Mouse (Mus musculus) heart, postnatal 4 days (tissue): Measurements from ENCODE around the gene Vangl1. TPM values are rescaled to one million over a fixed set of nuclear protein-coding genes. Genes with fewer than 3 reads are reported as not detected.
"Not testable (repeated sequence)": the region's sequence is repeated elsewhere in the genome, so short reads cannot be mapped to it uniquely, and the experiment has no call there.

Experiments used
- DNase-seq: peaks from one replicate; pipeline ENCODE4 v3.0.0; 2021
- total RNA-seq, 2 experiments: library from RNA; stranded (reverse); gene quantifications; 2 replicates each; pipeline ENCODE4 v1.2.3; 2021

Gene Vangl1
- total RNA-seq: 10 to 100 TPM; 35.7 to 37.3 TPM

- peak; percentile 85 for DNase-seq
Measured at GRCm38 (mm10) chr3:102203781-102204721, at the start of gene Vangl1. Vangl1 (minus strand) TSS chr3:102204693.

GRCm38 (mm10) chr3:102253554-102253953 lies 49.1 kb upstream of the Vangl1 start:
- DNase-seq: no peak

GRCm38 (mm10) chr3:102252927-102253326 lies 48.4 kb upstream of the Vangl1 start:
- DNase-seq: no peak

- no peak for DNase-seq
Measured at GRCm38 (mm10) chr3:102250873-102251272, 46.4 kb upstream of the Vangl1 start.

GRCm38 (mm10) chr3:102249401-102249991 lies 45.0 kb upstream of the Vangl1 start:
- peak; percentile 75 for DNase-seq

- DNase-seq: no peak
Measured at GRCm38 (mm10) chr3:102244601-102245000, 40.1 kb upstream of the Vangl1 start.

GRCm38 (mm10) chr3:102242854-102243253 lies 38.4 kb upstream of the Vangl1 start:
- DNase-seq: peak; percentile 32

GRCm38 (mm10) chr3:102231418-102232134 lies 27.1 kb upstream of the Vangl1 start:
- DNase-seq: no peak

- DNase-seq: no peak
Measured at GRCm38 (mm10) chr3:102222756-102223155, 18.3 kb upstream of the Vangl1 start.

GRCm38 (mm10) chr3:102218301-102218700 lies 13.8 kb upstream of the Vangl1 start:
- DNase-seq: no peak

- peak; percentile 1 for DNase-seq
Measured at GRCm38 (mm10) chr3:102214736-102215135, 10.2 kb upstream of the Vangl1 start.

- no peak for DNase-seq
Measured at GRCm38 (mm10) chr3:102214299-102214698, 9.8 kb upstream of the Vangl1 start.

- DNase-seq: no peak
Measured at GRCm38 (mm10) chr3:102212896-102213295, 8.4 kb upstream of the Vangl1 start.

GRCm38 (mm10) chr3:102212336-102212735 lies 7.8 kb upstream of the Vangl1 start:
- no peak for DNase-seq

- no peak for DNase-seq
Measured at GRCm38 (mm10) chr3:102211340-102211739, 6.8 kb upstream of the Vangl1 start.

- peak; percentile 44 for DNase-seq
Measured at GRCm38 (mm10) chr3:102210775-102211174, 6.3 kb upstream of the Vangl1 start.

GRCm38 (mm10) chr3:102208861-102209260 lies 4.4 kb upstream of the Vangl1 start:
- DNase-seq: no peak

GRCm38 (mm10) chr3:102205458-102205830 lies 951 bp upstream of the Vangl1 start:
- no peak for DNase-seq

GRCm38 (mm10) chr3:102204734-102205457 lies 403 bp upstream of the Vangl1 start:
- DNase-seq: not testable (repeated sequence)

- no peak for DNase-seq
Measured at GRCm38 (mm10) chr3:102203131-102203530, 1.4 kb downstream of the Vangl1 start.

- no peak for DNase-seq
Measured at GRCm38 (mm10) chr3:102199991-102200390, 4.5 kb downstream of the Vangl1 start.

GRCm38 (mm10) chr3:102199226-102199625 lies 5.3 kb downstream of the Vangl1 start:
- no peak for DNase-seq
